22 mouse cellular contexts compared by ENCODE assay signal in genomic region chr1:146844087-146844486, GRCm38 (mm10).
DNase-seq lines count a peak whose midpoint lies in the region; ATAC-seq lines count a peak whose summit lies in the region.
"Had no signal": no experiment of that assay in that cellular context is flagged by ENCODE, and none has a peak within 500 bp of the region (broad histone marks: within the 10 kb centered on the region; RNA-seq: fewer than 3 reads in every experiment).

No protein-coding gene starts in this region.

- ATAC-seq in forebrain, embryonic 14.5 days, result no peak
- no peak for ATAC-seq in forebrain, embryonic 13.5 days
- peak; percentile 73 for ATAC-seq in hindbrain, embryonic 16.5 days
- no peak for ATAC-seq in hindbrain, embryonic 13.5 days (ENCODE audit: low FRiP score)
- ATAC-seq: activated CD4-positive, CD25-positive, alpha-beta regulatory T cell, adult 4 months; inflammation-experienced regulatory T-cells, adult 6 months had no signal

- H3K9me3 ChIP-seq in forebrain, embryonic 14.5 days (replicated peaks; ENCODE audit: control insufficient read depth, low read length), result no peaks in the 10 kb centered on the region
- H3K9me3 ChIP-seq in forebrain, embryonic 13.5 days (replicated peaks), result no peaks in the 10 kb centered on the region
- H3K9me3 ChIP-seq in hindbrain, embryonic 16.5 days (ENCODE audit: control insufficient read depth, low read length), result no peaks in the 10 kb centered on the region
- no peaks in the 10 kb centered on the region for H3K9me3 ChIP-seq in hindbrain, embryonic 13.5 days
- H3K9me3 ChIP-seq: neural tube, embryonic 13.5 days had no signal

- H3K4me3 ChIP-seq in forebrain, embryonic 14.5 days (ENCODE audit: low read depth, low read length), result no peak overlapping the region
- H3K4me3 ChIP-seq in forebrain, embryonic 13.5 days, result no peak overlapping the region
- no peak overlapping the region for H3K4me3 ChIP-seq in hindbrain, embryonic 16.5 days (ENCODE audit: low read length)
- H3K4me3 ChIP-seq in hindbrain, embryonic 13.5 days, result no peak overlapping the region
- H3K4me3 ChIP-seq: gastrocnemius, adult 2 months; myocyte; neural tube, embryonic 13.5 days had no signal

- WGBS in forebrain, embryonic 14.5 days, result 42% methylated on average over 2 of the region's 2 CpGs
- 54% methylated on average over 2 of the region's 2 CpGs for WGBS in forebrain, embryonic 13.5 days
- 77% methylated on average over 2 of the region's 2 CpGs for WGBS in hindbrain, embryonic 16.5 days
- 79% methylated on average over 2 of the region's 2 CpGs for WGBS in hindbrain, embryonic 13.5 days

- no peaks in the 10 kb centered on the region for H3K36me3 ChIP-seq in forebrain, embryonic 14.5 days (ENCODE audit: control insufficient read depth, insufficient read depth, low read length)
- no peaks in the 10 kb centered on the region for H3K36me3 ChIP-seq in forebrain, embryonic 13.5 days (ENCODE audit: poor library complexity, severe bottlenecking)
- no peaks in the 10 kb centered on the region for H3K36me3 ChIP-seq in hindbrain, embryonic 16.5 days (ENCODE audit: control insufficient read depth, insufficient read depth, low read length)
- H3K36me3 ChIP-seq in hindbrain, embryonic 13.5 days, result no peaks in the 10 kb centered on the region
- H3K36me3 ChIP-seq: neural tube, embryonic 13.5 days had no signal

- no peaks in the 10 kb centered on the region for H3K27me3 ChIP-seq in forebrain, embryonic 14.5 days (replicated peaks; ENCODE audit: control insufficient read depth, insufficient read depth, low read length)
- no peaks in the 10 kb centered on the region for H3K27me3 ChIP-seq in forebrain, embryonic 13.5 days
- no peaks in the 10 kb centered on the region for H3K27me3 ChIP-seq in hindbrain, embryonic 16.5 days (replicated peaks; ENCODE audit: control insufficient read depth, insufficient read depth, low read length)
- no peaks in the 10 kb centered on the region for H3K27me3 ChIP-seq in hindbrain, embryonic 13.5 days
- H3K27me3 ChIP-seq: neural tube, embryonic 13.5 days had no signal

- H3K27ac ChIP-seq in forebrain, embryonic 14.5 days (ENCODE audit: low read depth, low read length), result no peak overlapping the region
- H3K27ac ChIP-seq in forebrain, embryonic 13.5 days, result no peak overlapping the region
- no peak overlapping the region for H3K27ac ChIP-seq in hindbrain, embryonic 16.5 days (ENCODE audit: low read depth, low read length)
- H3K27ac ChIP-seq in hindbrain, embryonic 13.5 days, result no peak overlapping the region
- H3K27ac ChIP-seq: gastrocnemius, adult 2 months; neural tube, embryonic 13.5 days had no signal

- no peak overlapping the region for H3K4me2 ChIP-seq in forebrain, embryonic 14.5 days (ENCODE audit: low read length)
- H3K4me2 ChIP-seq in forebrain, embryonic 13.5 days, result no peak overlapping the region
- no peak overlapping the region for H3K4me2 ChIP-seq in hindbrain, embryonic 16.5 days (ENCODE audit: low read length)
- no peak overlapping the region for H3K4me2 ChIP-seq in hindbrain, embryonic 13.5 days
- H3K4me2 ChIP-seq: neural tube, embryonic 13.5 days had no signal

- DNase-seq in forebrain, embryonic 14.5 days (ENCODE audit: low spot score), result peak; percentile 23
- DNase-seq in Muller cell, postnatal 12 days (ENCODE audit: inconsistent ontology term), result peak; percentile 48
- peak; percentile 70 for DNase-seq in brain, adult 2 months (ENCODE audit: low read depth, low spot score)
- DNase-seq in gastrocnemius, postnatal 25 days, result no peak
- DNase-seq: adrenal gland, adult 8-10 months; gastrocnemius, adult 2 months; heart, postnatal 4 days; kidney, adult 18-20 months; kidney, postnatal 4 days; lung, postnatal 4 days; midbrain, embryonic 14.5 days; retina, postnatal 1 day; right cerebral cortex, postnatal 25 days; spleen, adult 18-20 months; thymus, postnatal 25 days had no signal

- H3K4me1 ChIP-seq in forebrain, embryonic 14.5 days (ENCODE audit: control insufficient read depth, insufficient read depth, low read length), result no peaks in the 10 kb centered on the region
- no peaks in the 10 kb centered on the region for H3K4me1 ChIP-seq in forebrain, embryonic 13.5 days
- no peaks in the 10 kb centered on the region for H3K4me1 ChIP-seq in hindbrain, embryonic 16.5 days (ENCODE audit: control insufficient read depth, insufficient read depth, low read depth, low read length)
- H3K4me1 ChIP-seq in hindbrain, embryonic 13.5 days (replicated peaks), result no peaks in the 10 kb centered on the region
- H3K4me1 ChIP-seq: neural tube, embryonic 13.5 days had no signal

- H3K9ac ChIP-seq in forebrain, embryonic 14.5 days (ENCODE audit: low read length), result no peak overlapping the region
- no peak overlapping the region for H3K9ac ChIP-seq in forebrain, embryonic 13.5 days
- H3K9ac ChIP-seq in hindbrain, embryonic 16.5 days (ENCODE audit: low read depth, low read length), result no peak overlapping the region
- H3K9ac ChIP-seq in hindbrain, embryonic 13.5 days, result no peak overlapping the region
- H3K9ac ChIP-seq: neural tube, embryonic 13.5 days had no signal
